Mouse (Mus musculus) frontal cortex, adult 2 months (tissue): ENCODE measurements around the gene Hyls1. TPM values are rescaled to one million over a fixed set of nuclear protein-coding genes. Genes with fewer than 3 reads are reported as not detected.
A peak's percentile ranks its signal among the peaks of the same experiment; 100 is the strongest.
"Not testable (repeated sequence)": the region's sequence is repeated elsewhere in the genome, so short reads cannot be mapped to it uniquely, and the experiment has no call there.

Experiments
- DNase-seq, 2 experiments: peaks; one replicate each; pipeline ENCODE4 v3.0.0; 2022; ENCODE audit warnings: low spot score in 1 of 2; ENCODE audit errors: extremely low spot score in 1 of 2
- polyA plus RNA-seq: library from polyadenylated mRNA; depleted of rRNA; stranded (reverse); fragments of >200 nt; gene quantifications from 2 replicates; pipeline ENCODE4 v1.2.3, GENCODE M21; 2012; rRNA removed

Gene Hyls1
- 5.0 and 6.2 TPM in 2 replicates for polyA plus RNA-seq

GRCm38 (mm10) chr9:35569571-35570534 lies at the start of gene Hyls1, which contains the start of gene Pate2:
Gene Hyls1, minus strand, starts transcription at chr9:35570398.
Gene Pate2, plus strand, starts transcription at chr9:35570284.
- DNase-seq: peak; percentile 91 to 94

GRCm38 (mm10) chr9:35616784-35617183 lies 46.6 kb upstream of the Hyls1 start:
- DNase-seq: not testable (repeated sequence)

- DNase-seq: no peak
Observed at GRCm38 (mm10) chr9:35614005-35614404, 43.8 kb upstream of the Hyls1 start.

- DNase-seq: no peak
Observed at GRCm38 (mm10) chr9:35611841-35612240, 41.6 kb upstream of the Hyls1 start, which contains the start of gene Pate4. Gene Pate4, minus strand, starts transcription at chr9:35611941.

DNA sequence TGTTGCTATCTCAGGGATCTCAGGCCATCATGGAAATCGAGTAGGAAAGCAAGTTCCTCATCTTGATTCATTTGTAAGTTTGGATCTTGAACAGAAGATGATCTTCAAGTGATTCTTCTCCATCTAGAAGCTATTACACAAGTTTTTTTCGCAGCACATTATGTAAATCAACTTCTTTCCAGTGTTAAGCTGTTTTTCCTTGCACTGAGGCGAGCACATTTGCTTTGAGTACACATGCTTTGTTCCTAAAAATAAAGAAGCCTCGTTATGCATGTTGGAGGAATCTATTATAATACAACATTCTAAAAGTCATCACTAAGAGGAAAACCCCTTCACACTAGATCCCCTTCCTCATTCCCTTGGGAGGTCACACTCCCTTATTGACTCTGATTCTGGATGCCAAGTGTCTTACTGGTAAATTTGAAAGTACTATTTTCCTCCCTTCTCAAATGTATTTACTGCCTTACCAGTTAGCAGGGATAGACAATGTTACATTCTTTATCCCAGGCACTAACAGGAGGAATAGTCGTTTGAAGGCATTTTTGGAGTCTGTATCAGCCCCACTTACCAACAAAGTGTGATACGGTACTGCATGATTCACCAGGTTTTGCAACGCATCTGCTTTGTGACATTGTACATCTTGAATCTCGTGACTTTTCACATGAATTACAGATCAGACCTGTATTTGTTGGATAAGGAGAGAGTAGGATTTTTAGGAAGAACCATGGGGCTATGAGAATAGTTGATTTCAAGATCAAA lies 37.6 kb upstream of the Hyls1 start:
- peak; percentile 3 to 31 for DNase-seq

DNA sequence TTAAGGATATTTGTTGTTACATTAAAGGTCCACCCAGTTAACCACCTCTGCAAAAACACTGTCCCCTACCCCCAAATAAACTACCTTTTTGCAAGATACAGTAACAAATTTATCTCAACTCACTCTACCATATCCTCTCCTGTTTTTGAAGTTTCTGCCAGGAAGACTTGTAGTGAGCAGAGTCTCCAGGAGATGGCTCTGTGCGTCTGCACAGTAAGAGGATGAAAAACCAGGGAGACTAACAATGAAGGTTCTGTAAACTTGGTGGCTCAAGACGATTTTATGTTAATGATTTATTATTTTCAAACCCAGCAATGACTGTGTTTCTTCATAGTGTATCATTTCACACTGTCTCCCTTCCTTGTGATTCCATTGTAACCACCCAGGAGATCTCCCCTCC lies 22.7 kb upstream of the Hyls1 start:
- peak; percentile 7 to 68 for DNase-seq

DNA sequence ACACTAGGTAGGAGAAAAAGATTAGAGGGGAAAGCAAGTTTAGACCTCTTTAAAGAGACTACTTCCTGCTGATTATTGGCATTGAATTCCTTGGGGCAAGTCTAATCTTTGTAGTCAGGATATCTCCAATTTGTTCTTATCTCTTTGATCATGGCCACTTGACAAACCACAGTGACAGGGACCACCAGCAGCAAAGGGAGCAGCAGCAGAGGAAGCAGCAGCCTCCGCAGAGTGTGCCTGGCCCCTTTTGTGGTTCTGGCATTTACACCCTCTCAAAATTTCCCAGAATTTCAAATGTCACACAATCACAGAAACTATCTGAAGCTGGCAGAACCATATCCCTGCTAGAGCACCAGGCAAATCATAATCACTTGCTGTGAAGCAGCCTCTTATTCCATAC lies 17.5 kb upstream of the Hyls1 start:
- DNase-seq: no peak

GRCm38 (mm10) chr9:35574416-35574815 lies 4.2 kb upstream of the Hyls1 start:
- no peak for DNase-seq

- DNase-seq: no peak
Observed at GRCm38 (mm10) chr9:35570663-35571062, 465 bp upstream of the Hyls1 start.

DNA sequence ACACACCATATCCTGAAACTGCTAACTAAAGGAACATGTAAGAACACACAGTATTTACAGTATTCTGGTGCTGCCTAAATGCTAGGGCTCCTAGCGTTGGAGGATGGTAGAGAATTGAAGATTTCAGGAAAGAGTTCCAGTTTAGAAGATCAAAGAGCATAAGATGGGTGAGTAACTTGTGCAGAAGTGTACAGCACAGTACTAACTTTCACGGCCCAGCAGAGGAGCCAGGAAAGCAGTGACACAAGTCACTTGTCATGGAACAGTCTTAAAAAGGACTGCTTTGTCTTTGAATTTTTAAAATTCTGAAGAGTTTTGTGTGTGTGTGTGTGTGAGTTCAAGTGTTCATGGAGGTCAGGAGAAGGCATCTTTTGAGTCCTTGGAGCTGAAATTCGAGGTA lies 2.2 kb downstream of the Hyls1 start:
- no peak for DNase-seq

DNA sequence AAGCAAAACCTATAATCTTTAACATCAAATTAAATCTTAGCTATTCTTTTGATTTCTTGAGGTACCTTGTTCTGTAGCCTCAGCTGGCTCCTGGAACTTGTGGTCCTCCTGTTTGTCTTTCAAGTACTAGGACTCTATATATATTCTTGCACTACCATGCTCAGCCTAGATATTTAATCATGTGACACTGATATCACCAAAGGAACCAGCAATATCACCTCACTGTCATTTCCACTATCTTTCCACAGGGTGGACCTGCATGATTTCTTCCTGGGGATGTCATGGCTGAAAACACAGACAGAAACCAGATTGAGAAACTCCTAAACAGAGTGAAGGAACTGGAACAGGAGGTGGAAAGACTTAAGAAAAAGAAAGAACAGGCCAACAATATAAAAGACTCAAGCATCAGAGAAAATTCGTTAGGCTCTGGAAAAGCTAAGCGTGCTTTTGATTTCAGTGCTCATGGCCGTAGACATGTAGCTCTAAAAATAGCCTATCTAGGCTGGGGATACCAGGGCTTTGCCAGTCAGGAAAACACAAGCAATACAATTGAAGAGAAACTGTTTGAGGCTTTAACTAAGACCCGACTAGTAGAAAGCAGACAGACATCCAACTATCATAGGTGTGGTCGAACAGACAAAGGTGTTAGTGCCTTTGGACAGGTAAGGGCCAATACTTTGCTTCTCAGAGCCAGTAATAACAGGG lies 5.5 kb downstream of the Hyls1 start:
- DNase-seq: no peak

- no peak for DNase-seq
Observed at GRCm38 (mm10) chr9:35561583-35561982, 8.6 kb downstream of the Hyls1 start.

DNA sequence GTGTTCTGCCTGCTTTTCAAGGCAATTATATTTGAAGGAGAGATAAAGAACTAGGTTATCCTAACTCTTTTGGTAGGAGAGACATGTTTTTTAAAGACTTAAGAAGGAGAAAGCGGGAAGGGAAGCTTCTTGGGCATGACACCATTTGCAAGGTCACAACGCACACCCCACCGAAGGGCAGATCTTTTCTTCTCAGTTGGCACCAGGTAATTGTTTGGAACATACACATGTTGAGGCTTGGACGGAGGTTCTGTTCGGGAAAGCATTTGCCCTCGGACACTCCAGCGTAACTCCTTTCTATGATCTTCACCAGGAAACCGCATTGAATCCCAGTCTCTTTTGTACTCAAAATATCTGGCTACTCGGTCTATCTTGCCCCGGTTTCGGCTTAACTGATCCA lies 9.1 kb downstream of the Hyls1 start:
- DNase-seq: no peak

- peak; percentile 65 to 91 for DNase-seq
Observed at GRCm38 (mm10) chr9:35559009-35559890, 10.9 kb downstream of the Hyls1 start.

DNA sequence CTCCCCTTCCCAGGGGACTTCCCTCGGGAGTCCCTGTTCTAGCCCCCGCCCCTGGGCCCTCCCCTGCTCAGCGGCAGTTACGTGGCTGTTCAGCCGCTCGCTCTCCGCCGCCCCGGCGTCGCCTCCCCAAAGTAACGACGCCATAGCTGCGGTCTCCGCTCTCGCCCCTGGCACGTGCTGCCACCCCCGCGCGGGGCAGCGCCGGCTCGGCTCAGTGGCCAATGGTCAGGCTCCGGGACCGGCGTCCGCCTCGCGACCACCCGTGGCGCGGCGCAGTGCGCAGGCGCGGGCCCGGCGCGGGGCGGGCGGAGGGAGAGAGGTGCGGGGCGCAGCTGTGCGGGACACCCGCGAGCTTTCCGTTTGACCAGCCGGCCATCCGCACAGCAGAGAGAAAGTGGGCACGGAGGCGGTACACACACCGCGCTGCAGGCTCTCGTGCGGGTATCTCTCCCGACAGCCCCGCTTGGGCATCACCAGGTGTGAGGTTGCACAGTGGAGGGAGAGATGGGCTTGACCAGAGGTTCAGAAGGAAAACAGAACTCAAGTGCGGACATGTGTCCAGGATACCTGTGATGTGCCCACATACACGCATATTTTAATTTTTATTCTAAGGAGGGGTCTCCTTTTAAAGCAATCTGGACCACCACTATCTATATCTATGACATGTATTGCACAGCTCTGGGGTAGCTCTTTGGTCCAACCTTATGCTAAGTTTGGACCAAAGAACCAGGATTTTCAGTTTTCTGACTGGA lies 11.8 kb downstream of the Hyls1 start, which contains the start of the genes Ddx25 and Pus3:
Ddx25 (minus strand) TSS at position 272 of the 752 bp plus-strand sequence.
Pus3 (plus strand) TSS at position 339 of the 752 bp plus-strand sequence.
- peak in 1 of 2 experiments; percentile 73 for DNase-seq

- no peak for DNase-seq
Observed at GRCm38 (mm10) chr9:35556494-35557102, 13.6 kb downstream of the Hyls1 start.

GRCm38 (mm10) chr9:35548455-35548854 lies 21.7 kb downstream of the Hyls1 start:
- DNase-seq: no peak

- DNase-seq: no peak
Observed at GRCm38 (mm10) chr9:35546745-35547144, 23.5 kb downstream of the Hyls1 start.
